ENCODE assay signal across 24 mouse cellular contexts in genomic region chr5:117697589-117697988, GRCm38 (mm10).
A peak's percentile ranks its signal among the peaks of the same experiment; 100 is the strongest.
DNase-seq lines count a peak whose midpoint lies in the region; ATAC-seq lines count a peak whose summit lies in the region.
"Had no signal": no experiment of that assay in that cellular context is flagged by ENCODE, and none has a peak within 500 bp of the region (broad histone marks: within the 10 kb centered on the region; RNA-seq: fewer than 3 reads in every experiment).

No protein-coding gene starts in this region.

- 0 out of 2 replicates have a peak overlapping the region, but pooled peaks have one; percentile 10 for H3K27ac ChIP-seq in kidney, embryonic 14.5 days (ENCODE audit: low read depth, low read length)
- H3K27ac ChIP-seq in kidney, embryonic 16.5 days (ENCODE audit: low read length): 0 out of 2 replicates have a peak overlapping the region, but pooled peaks have one; percentile 6
- H3K27ac ChIP-seq: embryonic facial prominence, embryonic 10.5 days; embryonic facial prominence, embryonic 12.5 days; forebrain, embryonic 13.5 days; forebrain, embryonic 15.5 days had no signal

- H3K4me1 ChIP-seq in kidney, embryonic 14.5 days (ENCODE audit: control insufficient read depth, insufficient read depth, low read length): peaks cover 18% of the 10 kb centered on the region
- peaks cover 33% of the 10 kb centered on the region for H3K4me1 ChIP-seq in kidney, embryonic 16.5 days (ENCODE audit: insufficient read depth, low read length)
- H3K4me1 ChIP-seq in megakaryocyte, embryonic 14.5 days: no peaks in the 10 kb centered on the region
- H3K4me1 ChIP-seq: embryonic facial prominence, embryonic 12.5 days; forebrain, embryonic 13.5 days; forebrain, embryonic 15.5 days had no signal

- H3K9ac ChIP-seq in kidney, embryonic 14.5 days (ENCODE audit: low read depth, low read length): no peak overlapping the region
- H3K9ac ChIP-seq in kidney, embryonic 16.5 days (replicated peaks; ENCODE audit: low read length): no peak overlapping the region
- H3K9ac ChIP-seq: embryonic facial prominence, embryonic 12.5 days; forebrain, embryonic 13.5 days; forebrain, embryonic 15.5 days had no signal

- H3K27me3 ChIP-seq in kidney, embryonic 14.5 days (ENCODE audit: control insufficient read depth, insufficient read depth, low read length): no peaks in the 10 kb centered on the region
- no peaks in the 10 kb centered on the region for H3K27me3 ChIP-seq in kidney, embryonic 16.5 days (ENCODE audit: insufficient read depth, low read length)
- H3K27me3 ChIP-seq in megakaryocyte, embryonic 14.5 days (replicated peaks): no peaks in the 10 kb centered on the region
- H3K27me3 ChIP-seq: CH12.LX; embryonic facial prominence, embryonic 12.5 days; forebrain, embryonic 13.5 days; forebrain, embryonic 15.5 days had no signal

- no peak for DNase-seq in kidney, adult 9 months
- DNase-seq in kidney, postnatal 10 days: no peak
- DNase-seq: adrenal gland, adult 8-10 months; adrenal gland, postnatal 14 days; adrenal gland, postnatal 36 days; B cell, adult 2 months; cerebellum, adult 11-12 months; cerebellum, adult 2 months; cerebellum, adult 9-10 months; cerebellum, postnatal 10 days; cerebellum, postnatal 25 days had no signal

- no peaks in the 10 kb centered on the region for H3K9me3 ChIP-seq in kidney, embryonic 14.5 days (ENCODE audit: control insufficient read depth, low read length)
- H3K9me3 ChIP-seq in kidney, embryonic 16.5 days (ENCODE audit: low read length): peaks cover 4% of the 10 kb centered on the region; the same call in 1 of the 2 replicates
- peaks cover 61% of the 10 kb centered on the region for H3K9me3 ChIP-seq in megakaryocyte, embryonic 14.5 days
- H3K9me3 ChIP-seq: embryonic facial prominence, embryonic 10.5 days; embryonic facial prominence, embryonic 12.5 days; forebrain, embryonic 13.5 days; forebrain, embryonic 15.5 days had no signal

- H3K4me2 ChIP-seq in kidney, embryonic 14.5 days (replicated peaks; ENCODE audit: low read depth, low read length): no peak overlapping the region
- H3K4me2 ChIP-seq in kidney, embryonic 16.5 days (replicated peaks; ENCODE audit: low read depth, low read length): no peak overlapping the region
- H3K4me2 ChIP-seq: embryonic facial prominence, embryonic 12.5 days; forebrain, embryonic 13.5 days; forebrain, embryonic 15.5 days had no signal

- H3K36me3 ChIP-seq in kidney, embryonic 14.5 days (ENCODE audit: control insufficient read depth, insufficient read depth, low read length): no peaks in the 10 kb centered on the region
- no peaks in the 10 kb centered on the region for H3K36me3 ChIP-seq in kidney, embryonic 16.5 days (ENCODE audit: insufficient read depth, low read length)
- no peaks in the 10 kb centered on the region for H3K36me3 ChIP-seq in megakaryocyte, embryonic 14.5 days (replicated peaks; ENCODE audit: low read length)
- H3K36me3 ChIP-seq: embryonic facial prominence, embryonic 10.5 days; embryonic facial prominence, embryonic 12.5 days; forebrain, embryonic 15.5 days; G1E had no signal

- ATAC-seq in kidney, embryonic 14.5 days (ENCODE audit: low FRiP score, low TSS enrichment): peak; percentile 77
- peak; percentile 72 for ATAC-seq in kidney, embryonic 16.5 days (ENCODE audit: low FRiP score, low TSS enrichment)
- no peak for ATAC-seq in megakaryocyte, adult 5-6 weeks (ENCODE audit: poor library complexity, severe bottlenecking)
- ATAC-seq: activated CD4-positive, CD25-positive, alpha-beta regulatory T cell, adult 4 months; CD4-positive, CD25-positive, alpha-beta regulatory T cell, adult 4 months; forebrain, embryonic 13.5 days; forebrain, embryonic 15.5 days; Patski had no signal

- WGBS in kidney, embryonic 14.5 days: 35% methylated on average over 6 of the region's 6 CpGs
- WGBS in kidney, embryonic 16.5 days: 34% methylated on average over 6 of the region's 6 CpGs

- H3K4me3 ChIP-seq in kidney, embryonic 14.5 days (ENCODE audit: low read length): no peak overlapping the region
- H3K4me3 ChIP-seq in kidney, embryonic 16.5 days (ENCODE audit: low read length): no peak overlapping the region
- peak overlapping the region; percentile 46 for H3K4me3 ChIP-seq in megakaryocyte, embryonic 14.5 days (replicated peaks)
- H3K4me3 ChIP-seq: embryonic facial prominence, embryonic 10.5 days; embryonic facial prominence, embryonic 12.5 days; forebrain, embryonic 13.5 days; forebrain, embryonic 15.5 days had no signal
